ENCODE assay signal across 7 mouse cellular contexts in the genomic region with DNA sequence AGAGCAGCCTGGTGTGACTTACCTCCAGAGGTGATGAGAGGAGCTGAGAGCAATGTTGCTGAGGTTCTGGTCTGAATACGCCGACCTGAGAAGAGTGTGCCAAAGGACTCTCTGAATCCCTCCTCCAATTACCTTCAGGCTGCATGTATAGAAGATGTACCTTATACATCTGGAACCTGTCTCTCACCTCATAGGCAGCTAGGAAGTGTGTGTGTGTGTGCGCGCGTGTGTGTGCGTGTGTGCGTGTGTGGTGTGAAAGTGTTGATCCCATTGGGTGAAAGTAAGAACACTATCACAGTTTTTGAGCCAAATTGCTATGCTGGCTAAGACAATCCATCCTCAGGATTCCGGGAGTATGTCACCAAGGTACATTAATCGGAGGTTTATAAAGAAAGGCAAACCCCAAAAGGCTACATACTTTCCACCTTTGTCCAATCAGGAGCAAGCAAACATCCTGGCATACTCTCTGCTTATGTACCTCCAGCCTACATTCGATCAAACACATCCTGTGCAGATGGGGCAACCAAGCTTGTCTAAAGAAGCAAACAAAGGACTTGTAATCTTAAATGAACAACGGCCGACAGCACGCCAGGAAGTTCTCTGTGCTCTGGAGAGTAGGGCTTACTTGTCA. TPM values are rescaled to one million over a fixed set of nuclear protein-coding genes. Genes with fewer than 3 reads are reported as not detected.
DNase-seq lines count a peak whose midpoint lies in the region; ATAC-seq and TF ChIP-seq lines count a peak whose summit lies in the region.

A gene (minus strand): TSS at position 508 of the 631 bp plus-strand sequence.

- H3K4me3 ChIP-seq in CH12.LX (replicated peaks in 1 of 3; ENCODE audit: low read depth in 2 of 3, low read length in 2 of 3, poor library complexity in 1 of 3), result peak within 1 kb of the TSS; percentile 52 to 66 (median 52)
- no peak within 1 kb of the TSS for H3K4me3 ChIP-seq in intestine, embryonic 14.5 days (ENCODE audit: low read depth, low read length)
- peak within 1 kb of the TSS; percentile 57 for H3K4me3 ChIP-seq in macrophage (ENCODE audit: inconsistent target)
- H3K4me3 ChIP-seq in thymus, adult 2 months (ENCODE audit: control insufficient read depth, insufficient read depth, low read length), result peak within 1 kb of the TSS; percentile 48

- TF ChIP-seq POLR2A in CH12.LX (IDR thresholded peaks at IDR 0.05; ENCODE audit: low read depth, low read length), result peak; percentile 53
- no peak for TF ChIP-seq POLR2A in thymus, adult 2 months (IDR thresholded peaks at IDR 0.05; ENCODE audit: control insufficient read depth, extremely low read depth, insufficient read depth, low read length, poor library complexity)

- ATAC-seq in intestine, embryonic 14.5 days (replicated peaks; ENCODE audit: low FRiP score, low TSS enrichment, low read depth), result no peak

- TF ChIP-seq RAD21 in CH12.LX (IDR thresholded peaks at IDR 0.05; ENCODE audit: low read depth, low read length), result no peak; the same call in 1 of the 2 replicates

- H3K79me2 ChIP-seq in CH12.LX (replicated peaks; ENCODE audit: control insufficient read depth, extremely low read depth, insufficient read depth, poor library complexity, severe bottlenecking) (peaks cover 10% of the 10 kb centered on the region), macrophage (ENCODE audit: inconsistent target) (peaks cover 21% of the 10 kb centered on the region)

- intact Hi-C loops in gastrocnemius, postnatal 36 days (cut with DNase I), result no loop called here

- peaks cover 11% of the 10 kb centered on the region for H3K9me3 ChIP-seq in CH12.LX (replicated peaks; ENCODE audit: low read length)
- no peaks in the 10 kb centered on the region for H3K9me3 ChIP-seq in intestine, embryonic 14.5 days (ENCODE audit: control insufficient read depth, low read length)

- TF ChIP-seq CTCF in CH12.LX (conservative IDR thresholded peaks at IDR 0.05 in 1 of 2, IDR thresholded peaks at IDR 0.05 in 1 of 2; ENCODE audit: low read depth in 2 of 2, low read length in 2 of 2), result no peak
- no peak for TF ChIP-seq CTCF in thymus, adult 2 months (IDR thresholded peaks at IDR 0.05; ENCODE audit: borderline replicate concordance, control insufficient read depth, extremely low read depth, insufficient read depth, low read length, poor library complexity)

- in situ Hi-C loops in CH12.LX (cut with MboI; ENCODE audit: low pct_ligation_motif_present, low pct_unique_long_range_greater_than_20kb, low sequenced_read_pairs), result loop anchor here (5.0 to 25.0 kb wide), 4 partner anchors 78 to 438 kb away; a partner anchor contains a TSS

- no peak for TF ChIP-seq EP300 in CH12.LX (IDR thresholded peaks at IDR 0.05; ENCODE audit: low read length)

- peak within 1 kb of the TSS; percentile 76 for H3K4me2 ChIP-seq in CH12.LX (ENCODE audit: insufficient read depth, low read depth, poor library complexity, severe bottlenecking)
- no peak within 1 kb of the TSS for H3K4me2 ChIP-seq in intestine, embryonic 14.5 days (ENCODE audit: low read length)

- peaks cover 5 to 28% of the 10 kb centered on the region in 2 experiments for H3K4me1 ChIP-seq in CH12.LX (ENCODE audit: control insufficient read depth in 1 of 2, insufficient read depth in 2 of 2)
- no peaks in the 10 kb centered on the region for H3K4me1 ChIP-seq in intestine, embryonic 14.5 days (replicated peaks; ENCODE audit: control insufficient read depth, insufficient read depth, low read length)
- H3K4me1 ChIP-seq in thymus, adult 2 months (replicated peaks; ENCODE audit: control insufficient read depth, insufficient read depth, low read length), result peaks cover 15% of the 10 kb centered on the region

- H3K27ac ChIP-seq in CH12.LX (ENCODE audit: insufficient read depth, low read depth) (peak within 1 kb of the TSS; percentile 95), macrophage (peak within 1 kb of the TSS; percentile 98)
- no peak within 1 kb of the TSS for H3K27ac ChIP-seq in intestine, embryonic 14.5 days (ENCODE audit: low read depth)
- H3K27ac ChIP-seq in thymus, adult 2 months (ENCODE audit: control insufficient read depth, insufficient read depth, low read length), result peak within 1 kb of the TSS; percentile 86

- 71% methylated on average over 13 of the region's 13 CpGs for WGBS in intestine, embryonic 14.5 days
- WGBS in macrophage (ENCODE audit: missing documents), result 33% methylated on average over 13 of the region's 13 CpGs
- WGBS in thymus, adult 2 months, result 8% methylated on average over 13 of the region's 13 CpGs

- H3K9ac ChIP-seq in CH12.LX (ENCODE audit: insufficient read depth, low read depth), result peak within 1 kb of the TSS; percentile 94
- H3K9ac ChIP-seq in intestine, embryonic 14.5 days (ENCODE audit: low read length), result no peak within 1 kb of the TSS

- dilution Hi-C loops in CH12.LX (cut with MboI; ENCODE audit: extremely low pct_ligation_motif_present, extremely low pct_unique_long_range_greater_than_20kb, low sequenced_read_pairs), result no loop called here

- no peaks in the 10 kb centered on the region for H3K27me3 ChIP-seq in CH12.LX (replicated peaks)
- H3K27me3 ChIP-seq in intestine, embryonic 14.5 days (replicated peaks; ENCODE audit: control insufficient read depth, insufficient read depth, low read length), result no peaks in the 10 kb centered on the region
- no peaks in the 10 kb centered on the region for H3K27me3 ChIP-seq in thymus, adult 2 months (ENCODE audit: control insufficient read depth, insufficient read depth, low read length)

- H3K36me3 ChIP-seq in CH12.LX (replicated peaks in 1 of 2; ENCODE audit: control insufficient read depth in 1 of 2, insufficient read depth in 1 of 2, low read length in 1 of 2) (peaks cover 4 to 28% of the 10 kb centered on the region in 2 experiments), macrophage (ENCODE audit: inconsistent target) (peaks cover 12% of the 10 kb centered on the region)
- H3K36me3 ChIP-seq in intestine, embryonic 14.5 days (ENCODE audit: control insufficient read depth, insufficient read depth, low read length), result no peaks in the 10 kb centered on the region
- no peaks in the 10 kb centered on the region for H3K36me3 ChIP-seq in thymus, adult 2 months (ENCODE audit: control insufficient read depth, insufficient read depth, low read length)

- peak; percentile 70 for DNase-seq in CH12.LX (ENCODE audit: extremely low read depth)
- DNase-seq in adrenal gland, postnatal 10 days, result no peak
- no peak for DNase-seq in gastrocnemius, postnatal 36 days
- DNase-seq in intestine, embryonic 14.5 days (ENCODE audit: low spot score), result no peak
- peak; percentile 68 for DNase-seq in thymus, adult 2 months
- DNase-seq in frontal cortex, postnatal 10 days (ENCODE audit: low spot score in 2 of 2), result no peak

TF ChIP-seq in CH12.LX, 34 proteins besides CTCF, POLR2A, EP300 and RAD21 (continues in another document):
- TF ChIP-seq RCOR1 (conservative IDR thresholded peaks at IDR 0.05; ENCODE audit: low read depth, low read length) (no peak), ZC3H11A (IDR thresholded peaks at IDR 0.05; ENCODE audit: low read depth, low read length) (no peak), MAX (IDR thresholded peaks at IDR 0.05; ENCODE audit: low read length) (no peak; the same call in 1 of the 2 replicates), IRF4 (IDR thresholded peaks at IDR 0.05; ENCODE audit: low read depth, low read length) (no peak), JUN (IDR thresholded peaks at IDR 0.05; ENCODE audit: insufficient read depth, low read depth, low read length) (no peak), MAFK (IDR thresholded peaks at IDR 0.05; ENCODE audit: insufficient replicate concordance, low read length) (no peak), SMC3 (IDR thresholded peaks at IDR 0.05; ENCODE audit: low read depth, low read length) (no peak), MAZ (IDR thresholded peaks at IDR 0.05; ENCODE audit: low read depth, low read length) (no peak; the same call in 1 of the 2 replicates), ZKSCAN1 (IDR thresholded peaks at IDR 0.05; ENCODE audit: borderline replicate concordance, low read depth, low read length) (no peak), ZMIZ1 (IDR thresholded peaks at IDR 0.05; ENCODE audit: low read depth, low read length) (peak; percentile 82; the same call in 1 of the 2 replicates), MYC (IDR thresholded peaks at IDR 0.05; ENCODE audit: low read depth, low read length) (no peak; the same call in 1 of the 2 replicates), USF1 (IDR thresholded peaks at IDR 0.05; ENCODE audit: low read depth, low read length) (no peak), NELFE (IDR thresholded peaks at IDR 0.05; ENCODE audit: low read depth, low read length) (peak; percentile 28; the same call in 1 of the 2 replicates), USF2 (conservative IDR thresholded peaks at IDR 0.05; ENCODE audit: low read depth, low read length) (no peak), CHD1 (IDR thresholded peaks at IDR 0.05; ENCODE audit: low read depth, low read length) (no peak; the same call in 1 of the 2 replicates), HCFC1 (IDR thresholded peaks at IDR 0.05; ENCODE audit: low read depth, low read length) (no peak), ZNF384 (IDR thresholded peaks at IDR 0.05; ENCODE audit: low read depth, low read length) (no peak; the same call in 1 of the 2 replicates), E2F4 (IDR thresholded peaks at IDR 0.05; ENCODE audit: insufficient replicate concordance, low read depth, low read length) (no peak), NRF1 (IDR thresholded peaks at IDR 0.05; ENCODE audit: low read depth, low read length) (0 out of 2 replicates have a peak, but pooled peaks have one; percentile 28), SIN3A (IDR thresholded peaks at IDR 0.05; ENCODE audit: low read length) (peak; percentile 69; the same call in 1 of the 2 replicates), ELF1 (IDR thresholded peaks at IDR 0.05; ENCODE audit: low read depth, low read length) (no peak), BHLHE40 (IDR thresholded peaks at IDR 0.05; ENCODE audit: low read depth, low read length) (peak; percentile 56), PAX5 (IDR thresholded peaks at IDR 0.05; ENCODE audit: low read length) (no peak), UBTF (IDR thresholded peaks at IDR 0.05; ENCODE audit: low read depth, low read length) (no peak)

RNA-seq across cellular contexts. Expression of the gene that starts here (rescaled TPM):
- total RNA-seq in CH12.LX (2012; rRNA removed) (19.2 and 22.3 TPM in 2 replicates), CH12.LX (2014; rRNA removed) (18.4 and 20.4 TPM in 2 replicates)
- polyA plus RNA-seq in CH12.LX (2012; ENCODE audit: insufficient read length, low read depth) (18.9 and 19.2 TPM in 2 replicates), macrophage (2018) (0.71 to 1.5 TPM (median 0.98 TPM) in 3 replicates)
- 100 to 1,000 TPM; 131 to 146 TPM for total RNA-seq in adrenal gland, postnatal 10 days (2021)
- total RNA-seq in gastrocnemius, postnatal 36 days (2021), result 10 to 100 TPM; 33.7 to 36.2 TPM
- 44.3 and 49.9 TPM in 2 replicates for polyA plus RNA-seq in intestine, embryonic 14.5 days (2014; fragmentation: Nextera tagmentation; extraction: Ambion mirVana)
- total RNA-seq in macrophage (2018; cell fraction: chromatin; rRNA removed), result 1 to 10 TPM in 25 of 26 experiments, under 1 TPM in 1; 0.84 to 9.0 (median 2.4) TPM
- total RNA-seq in macrophage (2018; cell fraction: cytosol; rRNA removed), result 1 to 10 TPM in 13 of 26 experiments, under 1 TPM in 13; 0.47 to 4.9 (median 1.2) TPM
- 1 to 10 TPM; 1.2 to 7.4 (median 3.1) TPM for total RNA-seq in macrophage (2018; cell fraction: nucleus; rRNA removed)
- polyA plus RNA-seq in thymus, adult 2 months (2012; rRNA removed), result 56.6 and 57.9 TPM in 2 replicates

Comparison
In these comparisons a context has a peak if more than half of its experiments do, and no peak if none do; other contexts are left out.
1. DNase-seq: peak in CH12.LX (single experiment) and thymus, adult 2 months (single experiment); none in adrenal gland, postnatal 10 days (single experiment), gastrocnemius, postnatal 36 days (0 of 2), intestine, embryonic 14.5 days (single experiment) and frontal cortex, postnatal 10 days (0 of 2).